Mouse (Mus musculus) myocyte (in vitro differentiated cells): ENCODE data around the gene Ralgapa2.

Experiments
- CEBPB ChIP-seq: IDR thresholded peaks from 2 replicates; pipeline ENCODE4 v1.6.1; 2011; ENCODE audit warnings: mild to moderate bottlenecking, moderate library complexity; ENCODE audit not compliant: poor library complexity, insufficient read depth, severe bottlenecking
- MYOG ChIP-seq, 3 experiments: IDR thresholded peaks; one replicate each; pipeline ENCODE4 v1.6.1; 2011; ENCODE audit warnings: control low read depth in 2 of 3, low read depth in 2 of 3, mild to moderate bottlenecking in 2 of 3; ENCODE audit not compliant: insufficient read length in 2 of 3, control insufficient read depth in 1 of 3, insufficient read depth in 1 of 3
- POLR2A ChIP-seq: IDR thresholded peaks from one replicate; pipeline ENCODE4 v1.6.1; 2011; ENCODE audit warnings: low read depth, mild to moderate bottlenecking, control low read depth, moderate library complexity; ENCODE audit not compliant: insufficient read length
- SRF ChIP-seq: IDR thresholded peaks from one replicate; pipeline ENCODE4 v1.6.1; 2011; ENCODE audit warnings: low read depth; ENCODE audit not compliant: control insufficient read depth, insufficient read length
- USF1 ChIP-seq: IDR thresholded peaks from one replicate; pipeline ENCODE4 v1.6.1; 2011; ENCODE audit warnings: low read depth, mild to moderate bottlenecking, control low read depth, moderate library complexity

- TF ChIP-seq POLR2A = no peak
- no peak for TF ChIP-seq MYOG (IDR thresholded peaks at IDR 0.05; ENCODE audit: control insufficient read depth in 1 of 3, insufficient read depth in 1 of 3, insufficient read length in 2 of 3, low read depth in 2 of 3)
- TF ChIP-seq CEBPB = no peak
- no peak for TF ChIP-seq SRF
- TF ChIP-seq USF1 = no peak
Observed at GRCm38 (mm10) chr2:146196126-146196525, 316.0 kb downstream of the Ralgapa2 start.
